Mouse (Mus musculus) adrenal gland, adult 10 weeks (tissue): ENCODE data around the gene Gm16368. TPM values are rescaled to one million over a fixed set of nuclear protein-coding genes. Genes with fewer than 3 reads are reported as not detected.

Source experiments
- polyA plus RNA-seq: library from polyadenylated mRNA; stranded (reverse); fragments of 350-450 nt; fragmentation: Illumina TruSeq; extraction: RNeasy Lipid Tissue Mini Kit (QIAGEN cat#74804); gene quantifications from one replicate; pipeline ENCODE4 v1.2.3, GENCODE M21; 2014; ENCODE audit warnings: low read depth, low replicate concordance

The Gm16368 gene
- not detected for polyA plus RNA-seq

DNA sequence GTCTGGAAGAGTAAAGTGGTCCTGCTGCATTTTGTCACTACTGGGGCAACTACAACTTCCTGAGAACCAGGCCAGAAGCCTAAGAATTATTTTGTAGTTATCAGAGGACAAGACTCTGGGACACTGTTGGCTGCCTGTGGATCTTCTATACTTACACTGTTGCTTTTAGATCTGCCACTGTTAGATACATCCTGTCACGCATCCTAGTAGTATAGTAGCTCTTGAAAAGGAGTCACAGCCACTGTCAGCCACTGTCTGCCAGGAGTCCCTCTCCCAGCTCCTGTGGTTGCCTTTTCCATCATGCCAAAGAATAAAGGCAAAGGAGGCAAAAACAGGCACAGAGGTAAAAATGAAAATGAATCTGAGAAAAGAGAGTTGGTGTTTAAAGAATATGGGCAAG, at the start of gene Gm16368:
Gm16368 (plus strand) TSS at position 301 of the 400 bp plus-strand sequence.

Other genes with a start within 250 kb of the Gm16368 start
- gene Gm2001, start 241.4 kb upstream of the Gm16368 start, polyA plus RNA-seq = not detected
- gene Gm2016, start 209.6 kb upstream of the Gm16368 start, polyA plus RNA-seq = not detected
- not detected for gene Gm2022, start 188.3 kb upstream of the Gm16368 start, polyA plus RNA-seq
- not detected for gene Gm2035, start 163.8 kb upstream of the Gm16368 start, polyA plus RNA-seq
- gene Gm2042, start 129.6 kb upstream of the Gm16368 start, polyA plus RNA-seq = not detected
- not detected for gene Gm2075, start 71.8 kb upstream of the Gm16368 start, polyA plus RNA-seq
- not detected for gene Gm6803, start 64.9 kb upstream of the Gm16368 start, polyA plus RNA-seq
- gene Gm2056, start 56.7 kb upstream of the Gm16368 start, polyA plus RNA-seq = not detected
- gene Gm10436, start 98.4 kb downstream of the Gm16368 start, polyA plus RNA-seq = not detected
- not detected for gene Gm8332, start 166.4 kb downstream of the Gm16368 start, polyA plus RNA-seq
- not detected for gene Gm5662, start 190.8 kb downstream of the Gm16368 start, polyA plus RNA-seq
- gene Gm5039, start 240.3 kb downstream of the Gm16368 start, polyA plus RNA-seq = not detected